Mouse (Mus musculus) gastrocnemius, postnatal 14 days (tissue): ENCODE results near the gene Rhbg. TPM values are rescaled to one million over a fixed set of nuclear protein-coding genes. Genes with fewer than 3 reads are reported as not detected.

Source experiments
- DNase-seq: peaks from one replicate; pipeline ENCODE4 v3.0.0; 2021; ENCODE audit warnings: mixed read lengths
- intact Hi-C: fragments of 180-260 bp; cut with DNase I; formaldehyde crosslinking; loops from one replicate; pipeline ENCODE4 v1.15.1; 2025; ENCODE audit warnings: low total_unique reads
- microRNA-seq, 2 experiments: library from miRNA; unstranded; fragments of <30 nt; microRNA quantifications; one replicate each; pipeline ENCODE4 v1.2.0; 2021
- total RNA-seq, 2 experiments: library from RNA; stranded (reverse); gene quantifications; 2 replicates each; pipeline ENCODE4 v1.2.3; 2021

Gene Rhbg
- total RNA-seq, 2 experiments from 2014 or later, result not detected

GRCm38 (mm10) chr3:88199541-88200110 lies 54.9 kb downstream of the Rhbg start:
- intact Hi-C loops, result no loop called here

GRCm38 (mm10) chr3:88198505-88199020 lies 55.9 kb downstream of the Rhbg start:
- intact Hi-C loops, result no loop called here
- DNase-seq, result no peak

More at GRCm38 (mm10) chr3:88199541-88200110, 54.9 kb downstream of the Rhbg start:
- DNase-seq, result no peak

- intact Hi-C loops, result loop anchor here (2.0 kb wide), 1 partner anchor 43 kb away; no protein-coding TSS in a partner anchor
Observed at GRCm38 (mm10) chr3:88197741-88198504, 56.6 kb downstream of the Rhbg start.

More at GRCm38 (mm10) chr3:88197741-88198504, 56.6 kb downstream of the Rhbg start:
- no peak for DNase-seq

Small RNAs within 50 kb of the gene (microRNA-seq; reads per million reads assigned to microRNA genes)
- 0 reads per million in 2 experiments for gene Gm25641
- 0 reads per million in 2 experiments for gene Mir3093
- 0 reads per million in 2 experiments for gene Mir9-1

Other genes starting within 250 kb of the Rhbg start
- gene Hapln2, start 227.1 kb downstream of the Rhbg start, total RNA-seq, result under 1 TPM in 1 of 2 experiments, not detected in 1; 0.13 TPM
- gene Gpatch4, start 211.6 kb downstream of the Rhbg start, total RNA-seq, result 10 to 100 TPM; 11.3 to 15.0 TPM
- gene Naxe, start 196.2 kb downstream of the Rhbg start, total RNA-seq, result 10 to 100 TPM; 47.1 to 47.4 TPM
- not detected for gene Ttc24, start 176.4 kb downstream of the Rhbg start, total RNA-seq
- gene Iqgap3, start 172.7 kb downstream of the Rhbg start, total RNA-seq, result 1 to 10 TPM; 2.5 to 2.7 TPM
- gene Mef2d, start 112.3 kb downstream of the Rhbg start, total RNA-seq, result 100 to 1,000 TPM; 136 to 137 TPM
- gene Gm38392, start 32.5 kb upstream of the Rhbg start, total RNA-seq, result under 1 TPM; 0.35 to 0.44 TPM
- 1 to 10 TPM; 5.8 to 8.5 TPM for gene Tsacc, start 42.3 kb upstream of the Rhbg start, total RNA-seq
- gene Cct3, start 42.4 kb upstream of the Rhbg start, total RNA-seq, result 100 to 1,000 TPM; 132 to 151 TPM
- 10 to 100 TPM; 50.4 to 52.3 TPM for gene Glmp, start 70.3 kb upstream of the Rhbg start, total RNA-seq
- gene Tmem79, start 81.4 kb upstream of the Rhbg start, total RNA-seq, result 1 to 10 TPM; 1.8 to 2.1 TPM
- gene Smg5, start 81.6 kb upstream of the Rhbg start, total RNA-seq, result 10 to 100 TPM; 29.2 to 32.4 TPM
- 1 to 10 TPM in 1 of 2 experiments, under 1 TPM in 1; 0.22 to 1.5 TPM for gene Paqr6, start 109.9 kb upstream of the Rhbg start, total RNA-seq
- gene Bglap3, start 118.0 kb upstream of the Rhbg start, total RNA-seq, result not detected
- not detected for gene Bglap2, start 124.0 kb upstream of the Rhbg start, total RNA-seq
- gene Bglap, start 129.8 kb upstream of the Rhbg start, total RNA-seq, result not detected
- 10 to 100 TPM; 30.1 to 31.9 TPM for gene Pmf1, start 155.6 kb upstream of the Rhbg start, total RNA-seq
- 10 to 100 TPM; 11.4 to 11.9 TPM for gene Slc25a44, start 170.4 kb upstream of the Rhbg start, total RNA-seq
- gene Sema4a, start 206.5 kb upstream of the Rhbg start, total RNA-seq, result 1 to 10 TPM; 2.1 to 2.2 TPM